Mouse (Mus musculus) bone marrow, adult 2 months (tissue): ENCODE data around the gene Usp12. TPM values are rescaled to one million over a fixed set of nuclear protein-coding genes. Genes with fewer than 3 reads are reported as not detected.

ENCODE experiments used
- H3K27ac ChIP-seq: fragments of 200-500 bp; 2 replicates; pipeline ENCODE4 v1.5.1; 2012; ENCODE audit warnings: low read depth, mild to moderate bottlenecking, control low read depth, inconsistent platforms, low read length; ENCODE audit not compliant: control insufficient read depth, poor library complexity, insufficient read depth
- H3K4me1 ChIP-seq: fragments of 200-500 bp; 2 replicates; pipeline ENCODE4 v1.6.1; 2011; ENCODE audit warnings: low read length; ENCODE audit not compliant: control insufficient read depth, insufficient read depth
- H3K4me3 ChIP-seq: fragments of 200-500 bp; replicated peaks from 2 replicates; pipeline ENCODE3; 2011; ENCODE audit warnings: mild to moderate bottlenecking, low read depth, low read length, control low read depth; ENCODE audit not compliant: control insufficient read depth
- CTCF ChIP-seq: fragments of 200-500 bp; IDR thresholded peaks from 2 replicates; pipeline ENCODE4 v1.5.1; 2011; ENCODE audit warnings: low read length, control low read depth; ENCODE audit not compliant: control insufficient read depth, insufficient read depth
- POLR2A ChIP-seq: fragments of 200-500 bp; IDR thresholded peaks from 2 replicates; pipeline ENCODE4 v1.6.1; 2011; ENCODE audit warnings: low read depth, mild to moderate bottlenecking, control low read depth, low read length, borderline replicate concordance; ENCODE audit not compliant: control insufficient read depth
- WGBS: fragments of 180-500 bp; shearing (Covaris S2); methylation state at CpG from one replicate; pipeline ENCODE4 v1.1.7; 2018; 5-methylcytosine and 5-hydroxymethylcytosine counted together
- polyA plus RNA-seq: library from polyadenylated mRNA; stranded (reverse); fragments of >200 nt; gene quantifications from 2 replicates; pipeline ENCODE4 v1.2.4, GENCODE M21; 2011; ENCODE audit warnings: low replicate concordance; ENCODE audit not compliant: missing spikeins, insufficient read depth, insufficient read length

Gene Usp12
- polyA plus RNA-seq, 1 experiment: 15.0 TPM

DNA sequence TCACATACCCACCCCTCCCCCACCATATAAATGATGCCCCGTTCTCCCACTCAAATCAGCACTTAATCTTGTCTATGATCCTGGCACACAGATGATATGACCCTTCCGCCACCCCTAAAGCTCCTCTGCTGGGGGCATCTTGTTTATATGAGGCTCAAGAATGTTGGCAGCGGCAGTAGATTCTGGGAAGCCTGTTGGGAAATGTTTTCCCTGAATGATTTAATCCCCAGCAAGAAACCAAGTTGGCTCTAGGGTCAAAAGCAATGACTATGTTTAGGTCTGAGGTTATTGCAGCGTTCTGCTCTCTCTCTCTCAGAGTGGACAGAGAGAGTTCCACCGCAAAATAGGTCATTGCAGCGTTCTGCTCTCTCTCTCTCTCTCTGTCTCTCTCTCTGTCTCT lies 89.4 kb downstream of the Usp12 start:
- Histone ChIP-seq H3K27ac (no peak overlapping the region), H3K4me1 (no peaks in the 10 kb centered on the region; the same call in 1 of the 2 replicates)
- WGBS: 81% methylated on average over 6 of the region's 6 CpGs

DNA sequence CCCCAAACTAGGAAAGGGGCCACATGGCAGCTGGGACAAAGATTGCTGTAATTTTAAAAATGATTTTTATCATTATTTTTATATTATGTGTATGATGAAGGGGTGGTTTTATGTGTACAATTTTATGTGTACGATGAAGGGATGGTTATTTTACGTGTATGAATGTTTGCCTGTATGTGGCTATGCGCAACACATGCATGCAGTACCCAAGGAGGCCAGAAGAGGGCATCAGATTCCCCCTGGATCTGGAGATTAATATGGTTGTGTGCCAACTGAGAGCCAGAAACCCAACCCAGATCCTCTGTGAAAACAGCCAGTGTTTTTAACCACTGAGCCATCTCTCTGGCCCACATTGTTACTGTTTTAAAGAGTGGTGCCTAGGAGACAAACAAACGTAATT lies 90.6 kb downstream of the Usp12 start:
- H3K27ac ChIP-seq: peak overlapping the region; percentile 93
- no peak overlapping the region for H3K4me3 ChIP-seq
- peaks cover 2% of the 10 kb centered on the region; the same call in 1 of the 2 replicates for H3K4me1 ChIP-seq
- 94% methylated on average over 4 of the region's 4 CpGs for WGBS
- TF ChIP-seq POLR2A (no peak), CTCF (peak; percentile 36; the same call in 1 of the 2 replicates)

More for the DNA sequence above, 89.4 kb downstream of the Usp12 start:
- TF ChIP-seq POLR2A (no peak), CTCF (no peak)
- H3K4me3 ChIP-seq: no peak overlapping the region

DNA sequence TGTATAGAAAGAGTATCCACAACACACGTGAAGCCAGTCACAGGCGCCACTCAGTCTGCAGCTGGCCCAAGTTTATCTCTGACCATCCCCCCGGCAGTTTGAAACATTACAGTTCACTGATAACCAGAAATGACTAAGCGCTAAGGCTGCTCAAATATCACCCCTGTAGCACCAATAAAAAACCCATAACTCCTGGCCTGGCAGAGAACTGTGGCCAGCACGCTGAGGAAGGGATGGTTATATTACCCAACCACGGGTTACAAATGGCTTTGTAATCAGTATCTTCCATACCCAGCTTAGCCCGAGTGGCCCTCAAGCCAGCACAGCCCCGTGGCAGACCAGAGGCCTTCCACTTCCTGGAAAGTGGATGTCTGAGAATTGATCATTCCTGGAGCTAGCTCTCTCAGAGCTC lies 91.1 kb downstream of the Usp12 start:
- H3K4me3 ChIP-seq: no peak overlapping the region
- 9% methylated on average over 8 of the region's 8 CpGs for WGBS
- H3K4me1 ChIP-seq: peaks cover 2% of the 10 kb centered on the region; the same call in 1 of the 2 replicates
- H3K27ac ChIP-seq: peak overlapping the region; percentile 93
- no peak for TF ChIP-seq POLR2A
- TF ChIP-seq CTCF: no peak

DNA sequence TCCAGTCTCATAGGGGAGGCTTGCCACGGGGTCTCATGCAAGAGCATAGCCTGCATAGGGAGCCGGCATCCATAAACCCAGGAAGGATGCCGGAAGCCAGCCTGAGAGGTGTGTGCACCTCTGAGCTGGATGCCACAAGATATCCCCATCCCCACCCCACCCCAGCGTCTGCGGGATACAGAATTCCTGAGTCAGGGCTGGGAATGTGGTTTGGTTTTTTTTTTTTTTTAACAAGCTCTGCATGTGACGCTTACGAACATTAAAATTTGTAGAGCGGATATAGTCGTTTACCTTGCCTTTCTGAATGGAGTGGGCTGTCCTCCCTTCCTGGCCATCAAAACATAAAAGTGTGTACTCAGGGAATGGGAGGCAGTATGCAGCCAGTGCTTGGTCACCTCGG lies 94.7 kb downstream of the Usp12 start:
- WGBS: 82% methylated on average over 10 of the region's 10 CpGs
- peaks cover 2% of the 10 kb centered on the region; the same call in 1 of the 2 replicates for H3K4me1 ChIP-seq
- no peak for TF ChIP-seq CTCF
- H3K27ac ChIP-seq: no peak overlapping the region
- no peak overlapping the region for H3K4me3 ChIP-seq

DNA sequence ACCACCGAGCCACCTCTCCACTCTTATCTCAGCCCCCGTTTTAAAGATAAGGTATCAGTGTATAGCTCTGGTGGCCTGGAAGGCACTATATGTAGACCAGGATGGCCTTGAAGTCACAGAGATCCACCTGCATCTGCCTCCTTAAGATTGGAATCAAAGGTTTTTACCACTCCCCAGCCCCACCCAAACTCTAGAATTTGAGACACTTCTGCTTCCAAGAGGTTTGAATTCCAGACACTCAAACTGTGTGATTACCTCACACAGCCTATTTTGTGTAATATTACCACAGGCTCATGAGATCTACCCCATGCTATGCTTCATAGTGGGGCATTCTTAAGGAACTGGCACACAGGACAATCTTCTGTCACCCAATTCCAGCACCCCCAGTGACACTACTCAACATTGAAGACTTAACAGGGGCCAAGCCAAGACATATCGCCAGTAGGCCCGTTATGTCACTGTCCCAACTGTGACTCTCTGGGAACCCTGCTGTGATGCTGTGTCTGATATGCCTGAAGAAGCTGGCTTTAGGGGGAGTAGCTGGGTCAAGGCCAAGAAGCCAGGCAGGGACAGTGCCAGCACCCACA lies 95.3 kb downstream of the Usp12 start:
- Histone ChIP-seq H3K4me1 (peaks cover 2% of the 10 kb centered on the region; the same call in 1 of the 2 replicates), H3K4me3 (no peak overlapping the region), H3K27ac (no peak overlapping the region)
- 50% methylated on average over 4 of the region's 4 CpGs for WGBS
- no peak for TF ChIP-seq POLR2A
- no peak for TF ChIP-seq CTCF

DNA sequence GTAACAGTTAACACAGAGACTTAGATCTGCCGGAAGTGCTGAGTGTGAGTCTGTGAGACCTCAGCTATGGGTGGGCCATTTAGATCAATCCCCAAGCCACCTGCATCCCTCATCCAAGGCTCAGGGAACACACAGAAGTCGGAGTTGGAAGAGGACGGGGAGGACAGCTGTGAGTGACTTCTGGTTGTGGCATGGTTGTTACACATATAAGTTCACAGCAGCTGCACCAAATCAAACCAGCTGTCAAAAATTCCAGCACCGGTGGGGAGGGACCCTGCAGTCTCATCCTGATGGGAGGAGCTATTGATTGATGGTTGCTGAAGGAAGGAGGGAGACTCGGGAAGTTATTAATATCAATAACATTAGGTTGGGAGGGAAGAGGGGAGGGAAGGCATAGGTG lies 99.3 kb downstream of the Usp12 start:
- Histone ChIP-seq H3K4me1 (peaks cover 5% of the 10 kb centered on the region; the same call in 1 of the 2 replicates), H3K4me3 (no peak overlapping the region), H3K27ac (no peak overlapping the region)
- TF ChIP-seq CTCF (no peak), POLR2A (no peak)
- WGBS: 75% methylated on average over 5 of the region's 5 CpGs

DNA sequence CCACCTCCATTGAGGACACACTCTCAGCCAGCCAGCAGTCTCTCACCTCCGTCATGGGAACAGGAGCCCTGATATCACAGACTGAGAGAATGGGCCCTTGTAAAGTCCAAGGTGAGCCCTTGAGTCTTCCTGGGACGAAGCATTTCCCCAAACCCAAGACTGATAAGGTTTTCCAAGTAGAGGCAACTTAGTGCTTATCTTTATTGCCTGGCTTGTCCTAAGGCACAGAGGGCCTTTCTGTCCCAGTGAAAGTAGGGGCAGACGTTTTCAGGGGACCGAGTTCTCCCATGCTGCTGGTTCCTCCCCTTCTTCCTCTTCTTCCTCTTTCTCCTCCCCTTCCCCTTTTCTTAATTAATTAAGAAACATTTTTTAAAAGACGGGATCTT lies 101.8 kb downstream of the Usp12 start:
- no peak overlapping the region for H3K27ac ChIP-seq
- TF ChIP-seq POLR2A: no peak
- TF ChIP-seq CTCF: no peak
- no peak overlapping the region for H3K4me3 ChIP-seq
- WGBS: 19% methylated on average over 5 of the region's 5 CpGs
- H3K4me1 ChIP-seq: peaks cover 3% of the 10 kb centered on the region; the same call in 1 of the 2 replicates

DNA sequence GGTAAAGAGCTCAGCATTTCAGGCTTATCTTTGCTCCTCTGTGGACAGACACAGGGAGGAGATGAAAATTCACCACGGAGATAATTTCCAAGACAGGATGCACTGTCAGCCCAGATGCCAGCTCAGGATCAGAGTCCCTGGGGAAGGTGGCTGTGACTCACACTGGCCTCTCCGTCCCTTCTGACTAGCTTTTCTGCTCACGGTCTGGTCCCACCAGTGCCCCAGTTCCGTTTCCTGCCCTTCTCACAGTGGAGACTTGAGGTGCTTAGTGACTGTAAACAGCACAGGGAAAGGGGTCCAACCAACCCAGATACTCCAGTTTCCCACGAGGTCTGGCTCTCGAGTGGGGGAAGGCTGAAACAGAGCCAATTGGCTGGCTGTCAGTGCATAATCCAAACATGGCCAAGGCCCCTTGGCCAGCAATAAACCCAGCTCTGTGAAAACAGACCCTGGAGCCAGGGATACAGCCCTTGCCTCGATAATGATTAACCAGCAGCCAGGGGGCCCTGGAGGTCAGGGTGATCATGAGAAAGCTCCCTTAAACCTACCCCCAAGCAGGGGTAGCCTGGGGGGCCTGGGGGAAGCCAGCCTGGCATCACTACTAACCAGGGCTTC lies 102.3 kb downstream of the Usp12 start:
- peak overlapping the region; percentile 7 for H3K27ac ChIP-seq
- 32% methylated on average over 7 of the region's 7 CpGs for WGBS
- H3K4me3 ChIP-seq: no peak overlapping the region
- peaks cover 3% of the 10 kb centered on the region; the same call in 1 of the 2 replicates for H3K4me1 ChIP-seq
- TF ChIP-seq POLR2A (no peak; the same call in 1 of the 2 replicates), CTCF (no peak)
